ENCODE assay signal across 8 mouse cellular contexts in the genomic region with DNA sequence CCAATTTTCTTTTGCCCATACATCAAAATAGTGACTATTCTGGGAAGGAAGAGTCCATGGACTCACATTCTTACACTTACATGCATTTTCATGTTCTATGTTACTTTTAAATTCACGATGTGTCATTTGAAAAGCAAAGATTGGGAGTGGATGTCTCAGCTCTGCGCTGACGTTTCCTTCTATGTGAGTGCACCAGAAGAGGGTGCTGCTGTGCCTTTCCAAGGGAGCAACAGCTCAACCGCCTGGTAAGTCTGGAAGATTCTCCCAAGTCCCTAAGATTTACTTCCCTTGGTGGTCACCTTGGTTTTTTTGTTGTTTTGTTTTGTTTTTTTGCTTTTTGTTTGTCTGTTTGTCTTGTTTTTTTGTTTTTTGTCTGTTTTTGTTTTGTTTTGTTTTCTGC. TPM values are rescaled to one million over a fixed set of nuclear protein-coding genes. Genes with fewer than 3 reads are reported as not detected.
A peak's percentile ranks its signal among the peaks of the same experiment; 100 is the strongest.
DNase-seq lines count a peak whose midpoint lies in the region.

No protein-coding gene starts in this region.

- no peaks in the 10 kb centered on the region for H3K36me3 ChIP-seq in heart, embryonic 10.5 days

- no peak overlapping the region for H3K4me3 ChIP-seq in heart, embryonic 10.5 days

- no peak overlapping the region for H3K27ac ChIP-seq in heart, embryonic 10.5 days

- H3K27me3 ChIP-seq in heart, embryonic 10.5 days (ENCODE audit: insufficient read depth, poor library complexity, severe bottlenecking), result 0 out of 2 replicates have a peak, but pooled peaks cover under 1% of the 10 kb centered on the region

- intact Hi-C loops in left cerebral cortex, postnatal 36 days (cut with DNase I), result no loop called here

- no peaks in the 10 kb centered on the region for H3K9me3 ChIP-seq in heart, embryonic 10.5 days

- peak; percentile 15 to 76 for DNase-seq in adrenal gland, adult (ENCODE audit: inconsistent age in 2 of 2, low spot score in 1 of 2)
- no peak for DNase-seq in adrenal gland, adult 8-10 months
- DNase-seq in left cerebral cortex, adult 18-20 months (ENCODE audit: low spot score in 2 of 2), result peak; percentile 71 to 72
- no peak for DNase-seq in left cerebral cortex, postnatal 36 days (ENCODE audit: low spot score in 2 of 2)
- peak; percentile 46 for DNase-seq in ZHBTc4 (ENCODE audit: low read depth, low spot score)
- peak; percentile 75 for DNase-seq in heart, embryonic 10.5 days (ENCODE audit: low spot score)
- peak; percentile 63 for DNase-seq in lung, postnatal 10 days
- DNase-seq in thymus, postnatal 36 days, result peak; percentile 22 to 29

- H3K4me1 ChIP-seq in heart, embryonic 10.5 days, result no peaks in the 10 kb centered on the region

- WGBS in heart, embryonic 10.5 days, result 12% methylated on average over 4 of the region's 4 CpGs

RNA-seq across cellular contexts. Expression of gene Inhba, which starts 6.1 kb away (rescaled TPM):
- total RNA-seq in adrenal gland, adult 8-10 months (2022), result 1 to 10 TPM; 1.2 to 2.2 (median 1.9) TPM
- 10 to 100 TPM; 15.2 to 28.4 TPM for total RNA-seq in left cerebral cortex, adult 18-20 months (2021)
- total RNA-seq in left cerebral cortex, postnatal 36 days (2021), result 10 to 100 TPM; 12.5 to 23.1 TPM
- 4.1 and 5.5 TPM in 2 replicates for polyA plus RNA-seq in heart, embryonic 10.5 days (2016; fragmentation: Nextera tagmentation; extraction: Ambion mirVana)

Comparison
In these comparisons a context has a peak if more than half of its experiments do, and no peak if none do; other contexts are left out.
1. DNase-seq: peak in adrenal gland, adult (2 of 2), left cerebral cortex, adult 18-20 months (2 of 2), ZHBTc4 (single experiment), heart, embryonic 10.5 days (single experiment), lung, postnatal 10 days (single experiment) and thymus, postnatal 36 days (2 of 2); none in adrenal gland, adult 8-10 months (single experiment) and left cerebral cortex, postnatal 36 days (0 of 2).
2. RNA of gene Inhba, which starts 6.1 kb away (total RNA-seq): 15.2 to 28.4 TPM in left cerebral cortex, adult 18-20 months and 12.5 to 23.1 TPM in left cerebral cortex, postnatal 36 days; 1.2 to 2.2 TPM in adrenal gland, adult 8-10 months; every median in the first group is over 4 times any median in the second.